Mouse (Mus musculus): ENCODE measurements around the gene Pth2.
A peak's percentile ranks its signal among the peaks of the same experiment; 100 is the strongest.

The Pth2 gene

GRCm38 (mm10) chr7:45204380-45205143 lies 23.8 kb downstream of the Pth2 start, which contains the start of gene Ccdc155:
Gene Ccdc155 (minus strand): TSS chr7:45204892.
- peak; percentile 99 for DNase-seq

GRCm38 (mm10) chr7:45208260-45208659 lies 27.5 kb downstream of the Pth2 start:
- DNase-seq = no peak

DNA sequence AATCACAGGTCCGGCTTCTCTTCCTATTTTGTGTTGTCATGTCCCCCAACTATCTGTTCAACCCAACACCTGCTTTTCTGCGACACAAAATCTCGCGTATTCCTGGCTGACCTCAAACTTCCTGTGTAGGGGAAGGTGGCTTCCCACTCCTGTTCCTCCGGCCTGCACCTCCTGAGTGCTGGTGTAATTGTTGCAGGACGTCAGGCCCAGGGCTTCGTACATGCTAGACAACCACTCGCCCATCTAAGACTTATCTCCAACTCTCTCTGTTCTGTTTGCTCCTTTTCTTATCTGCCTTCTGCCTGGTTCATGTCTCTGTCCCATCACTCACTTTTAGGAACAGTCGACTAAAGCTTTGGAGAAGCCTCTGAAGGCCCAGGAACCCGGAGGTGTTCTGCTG lies 30.3 kb downstream of the Pth2 start:
- DNase-seq = no peak

- peak; percentile 27 for DNase-seq
Observed at GRCm38 (mm10) chr7:45211851-45212251, 31.1 kb downstream of the Pth2 start, which contains the start of gene Dkkl1. Gene Dkkl1 (minus strand): TSS chr7:45212147.

DNA sequence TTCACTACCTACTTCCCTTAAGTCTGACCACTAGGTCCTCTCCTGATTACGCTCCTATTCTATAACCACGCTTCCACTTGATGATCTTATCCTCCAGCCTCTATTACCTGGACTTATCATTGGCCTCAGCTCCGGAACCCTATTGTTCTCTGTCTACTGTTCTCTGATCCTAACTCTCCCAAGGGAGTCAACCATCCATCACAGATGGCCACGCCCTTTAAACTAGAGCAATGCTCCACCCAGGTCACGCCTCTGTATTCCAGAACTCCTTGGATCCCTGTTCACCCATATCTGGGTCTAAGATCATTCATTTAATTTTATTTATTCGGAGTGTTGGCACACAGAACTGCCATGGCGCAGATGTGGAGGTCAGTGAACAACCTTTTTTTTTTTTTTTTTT lies 31.6 kb downstream of the Pth2 start:
- DNase-seq = no peak

- no peak for DNase-seq
Observed at GRCm38 (mm10) chr7:45213708-45214107, 32.9 kb downstream of the Pth2 start.

DNA sequence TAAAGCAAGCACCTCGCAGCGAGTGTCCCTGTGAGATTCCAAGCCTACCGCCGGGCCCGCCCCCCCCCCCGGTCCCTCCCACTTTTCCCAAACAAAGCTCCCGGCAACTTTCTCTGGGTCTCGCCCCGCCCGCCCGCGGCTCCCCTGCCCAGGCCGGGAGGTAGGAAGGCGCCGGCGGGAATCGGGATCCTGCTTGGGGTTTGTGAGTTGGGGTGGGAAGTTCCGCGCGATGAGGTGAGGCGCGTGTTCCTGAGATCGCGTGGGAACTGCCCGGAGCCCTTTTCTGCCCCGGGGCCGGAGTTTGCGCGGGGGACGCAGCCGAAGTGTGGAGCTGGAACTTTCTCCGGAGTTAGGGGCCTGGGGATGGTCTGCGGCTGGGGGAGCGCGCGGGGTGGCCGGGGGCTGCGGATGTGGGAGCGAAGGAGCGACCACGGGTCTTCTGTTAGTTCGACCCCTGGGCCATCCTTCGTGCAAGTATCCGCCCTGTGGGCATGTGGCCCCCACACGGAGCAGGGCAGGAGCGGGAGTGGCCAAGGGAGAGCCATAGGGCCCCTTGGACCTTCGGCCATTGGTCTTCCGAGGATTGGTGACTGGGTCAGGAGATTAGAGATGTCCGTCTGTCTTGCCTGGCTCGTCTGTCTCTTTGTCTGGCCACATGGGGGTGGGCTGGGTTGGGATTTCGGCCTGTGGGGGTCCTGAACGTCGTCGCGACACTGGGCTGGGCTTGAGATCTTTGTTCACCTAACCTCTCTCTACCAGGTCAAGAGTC lies 35.1 kb downstream of the Pth2 start, which contains the start of gene Tead2:
Tead2 (plus strand) TSS at position 81 of the 769 bp plus-strand sequence.
- DNase-seq = peak; percentile 82

DNA sequence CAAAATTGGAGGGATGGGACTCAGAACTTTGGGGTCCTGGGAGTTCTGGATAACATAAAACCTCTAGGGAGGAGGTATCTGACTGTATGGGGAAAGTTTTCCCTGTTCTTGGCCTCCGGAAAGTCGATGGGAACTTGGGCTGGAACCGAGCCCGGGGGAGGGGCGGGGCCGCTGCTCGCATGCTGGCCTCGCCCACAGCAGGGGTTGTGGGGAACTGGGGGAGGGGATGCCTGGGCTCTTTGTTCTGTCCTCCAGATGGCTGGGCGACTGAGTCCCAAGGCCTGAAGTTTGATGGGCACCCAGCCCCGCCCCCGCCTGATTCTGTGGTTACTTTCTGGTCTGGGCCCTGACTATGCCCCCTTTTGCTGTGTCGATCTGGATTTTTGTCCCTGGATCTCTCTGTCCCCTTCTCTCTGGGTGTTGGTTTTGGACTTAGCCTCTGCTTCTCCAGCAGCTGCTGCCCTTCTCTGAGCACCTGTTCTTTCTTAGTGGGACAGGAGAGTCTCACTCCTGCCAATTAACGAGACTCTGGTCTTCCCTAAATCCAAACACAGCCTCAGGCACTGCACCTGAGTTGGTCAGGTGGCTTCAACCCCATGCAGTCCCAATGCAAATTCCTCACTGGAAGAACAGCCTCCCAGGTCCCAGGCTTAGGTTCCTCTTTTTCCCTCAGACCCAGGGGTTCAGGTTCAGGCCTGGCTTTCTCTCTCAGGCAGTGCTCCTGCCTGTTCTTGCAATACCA lies 35.8 kb downstream of the Pth2 start:
- DNase-seq = peak; percentile 94

DNA sequence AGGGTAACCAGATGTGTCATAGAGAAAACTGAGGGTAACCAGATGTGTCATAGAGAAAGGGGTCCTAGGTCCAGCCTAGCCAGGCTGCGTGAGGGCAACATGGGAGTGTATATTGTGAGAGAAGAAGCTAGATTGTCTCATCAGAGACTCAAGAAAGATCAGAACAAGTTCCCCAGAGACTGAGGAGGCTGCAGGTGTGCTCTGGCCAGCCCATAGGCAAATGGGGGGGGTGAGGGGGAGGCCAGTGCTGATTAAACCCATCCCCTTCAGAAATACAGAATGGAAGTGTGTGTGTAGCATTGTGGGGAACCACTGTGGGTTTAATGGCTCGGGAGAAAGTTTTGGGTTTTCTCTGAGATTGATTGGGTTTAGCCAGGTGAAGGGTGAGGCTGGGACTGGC lies 40.9 kb downstream of the Pth2 start:
- no peak for DNase-seq

- no peak for DNase-seq
Observed at GRCm38 (mm10) chr7:45224826-45225225, 44.0 kb downstream of the Pth2 start.

GRCm38 (mm10) chr7:45226421-45226820 lies 45.6 kb downstream of the Pth2 start:
- no peak for DNase-seq

DNA sequence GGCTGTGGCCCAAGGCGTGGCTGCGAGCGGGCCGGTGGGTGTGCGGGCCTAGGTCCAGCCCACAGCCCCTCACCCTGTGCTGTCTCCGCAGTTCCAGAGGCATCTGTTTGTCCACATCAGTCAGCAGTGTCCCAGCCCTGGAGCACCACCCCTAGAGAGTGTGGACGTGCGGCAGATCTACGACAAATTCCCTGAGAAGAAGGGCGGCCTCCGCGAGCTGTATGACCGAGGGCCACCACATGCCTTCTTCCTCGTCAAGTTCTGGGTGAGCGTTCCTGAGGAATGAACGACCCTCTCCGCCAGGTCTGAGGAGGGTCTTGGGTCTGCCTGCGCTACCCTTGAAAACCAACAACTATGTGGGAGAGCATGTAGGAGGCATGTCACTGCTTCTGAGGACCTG lies 47.8 kb downstream of the Pth2 start:
- DNase-seq = no peak

DNA sequence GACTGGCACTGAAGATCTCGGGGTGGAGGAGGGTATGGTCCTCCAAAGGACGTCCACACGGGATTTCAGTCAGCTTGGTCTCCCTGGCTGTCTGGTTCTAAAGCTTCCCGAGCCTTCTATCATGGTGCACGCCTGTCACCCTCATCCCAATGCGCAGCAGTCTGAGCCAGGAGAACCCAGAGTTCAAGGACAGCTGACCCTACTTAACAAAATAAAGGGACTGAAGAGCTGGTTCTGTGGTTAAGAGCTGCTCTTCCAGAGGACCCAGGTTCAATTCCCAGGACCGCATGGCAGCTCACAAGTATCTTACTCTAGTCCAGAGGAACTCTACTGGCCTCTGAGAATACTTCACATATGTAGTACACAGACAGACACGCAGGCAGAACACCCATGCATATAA lies 48.3 kb downstream of the Pth2 start:
- DNase-seq = no peak

DNA sequence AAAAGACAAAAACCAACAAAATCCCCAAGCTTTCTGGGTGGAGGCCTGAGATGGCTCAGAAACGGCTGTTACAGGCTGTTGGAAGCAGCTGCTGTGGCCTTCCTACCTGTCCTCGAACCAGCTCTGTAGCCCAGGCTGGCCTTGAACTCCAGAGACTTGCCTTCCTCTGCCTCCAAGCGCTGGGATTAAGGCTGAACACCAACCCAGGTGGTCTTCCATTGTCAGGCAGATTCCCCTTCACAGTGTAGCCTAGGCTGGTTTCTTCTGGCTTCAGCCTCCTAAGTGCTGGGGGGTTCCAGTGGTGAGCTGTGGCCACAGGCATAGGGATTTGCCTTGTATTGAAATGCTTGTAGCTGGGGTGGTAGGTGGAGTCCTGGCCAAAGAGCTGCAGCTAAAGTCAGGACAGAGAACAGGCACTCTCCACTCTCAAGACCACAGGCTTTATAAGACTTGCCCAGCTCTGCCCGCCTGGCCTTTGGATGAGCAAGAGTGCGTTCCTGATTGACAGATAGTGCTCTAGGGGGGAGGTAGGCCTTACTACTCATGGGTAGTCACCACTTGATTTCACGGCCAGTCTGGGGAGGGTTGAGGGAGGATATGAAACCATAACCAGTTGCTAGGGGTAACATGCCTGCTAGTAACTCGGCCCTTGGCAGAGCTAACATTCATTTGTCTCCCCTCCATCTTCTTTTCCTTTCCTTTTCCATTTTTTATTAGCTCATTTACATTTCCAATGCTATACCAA lies 48.8 kb downstream of the Pth2 start:
- no peak for DNase-seq

DNA sequence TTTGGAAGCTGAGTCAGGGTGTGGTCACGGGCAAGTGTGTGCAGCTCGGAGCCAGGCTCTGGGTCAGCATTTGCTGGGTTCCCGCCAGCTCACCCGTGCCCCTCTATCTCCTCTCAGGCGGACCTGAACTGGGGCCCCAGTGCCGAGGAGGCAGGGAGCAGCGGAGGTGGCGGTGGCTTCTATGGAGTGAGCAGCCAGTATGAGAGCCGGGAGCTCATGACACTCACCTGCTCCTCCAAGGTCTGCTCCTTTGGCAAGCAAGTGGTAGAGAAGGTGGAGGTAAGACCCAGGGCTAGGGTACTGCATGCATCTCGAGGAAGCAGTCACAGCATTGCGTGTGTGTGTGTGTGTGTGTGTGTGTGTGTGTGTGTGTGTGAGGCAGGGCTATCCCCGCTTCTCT lies 50.4 kb downstream of the Pth2 start:
- no peak for DNase-seq

Data from retina, postnatal 1 day (tissue).